ENCODE assay signal across 28 mouse cellular contexts in genomic region chr2:7224346-7225071, GRCm38 (mm10).
DNase-seq lines count a peak whose midpoint lies in the region; ATAC-seq and TF ChIP-seq lines count a peak whose summit lies in the region.
"Had no signal": no experiment of that assay in that cellular context is flagged by ENCODE, and none has a peak within 500 bp of the region (broad histone marks: within the 10 kb centered on the region; RNA-seq: fewer than 3 reads in every experiment).

No protein-coding gene starts in this region.

- no peaks in the 10 kb centered on the region for H3K9me3 ChIP-seq in lung, postnatal 0 days (ENCODE audit: low read length)
- H3K9me3 ChIP-seq: embryonic facial prominence, embryonic 10.5 days; embryonic facial prominence, embryonic 15.5 days; forebrain, embryonic 12.5 days; hindbrain, embryonic 12.5 days; intestine, embryonic 15.5 days; limb, embryonic 13.5 days; midbrain, embryonic 13.5 days; neural tube, embryonic 15.5 days had no signal

- ATAC-seq in lung, postnatal 0 days: peak; percentile 21; the same call in 1 of the 2 replicates
- ATAC-seq: hindbrain, postnatal 0 days; intestine, embryonic 15.5 days had no signal

- no peak overlapping the region for H3K4me2 ChIP-seq in lung, postnatal 0 days (replicated peaks; ENCODE audit: low read depth, low read length)
- H3K4me2 ChIP-seq: embryonic facial prominence, embryonic 15.5 days; forebrain, embryonic 12.5 days; hindbrain, embryonic 12.5 days; intestine, embryonic 15.5 days; limb, embryonic 13.5 days; liver, embryonic 11.5 days; midbrain, embryonic 13.5 days; neural tube, embryonic 15.5 days had no signal

- intact Hi-C loops in gastrocnemius, adult 2 months (cut with DNase I): no loop called here

- H3K27ac ChIP-seq in gastrocnemius, adult 2 months: peak overlapping the region; percentile 38
- no peak overlapping the region for H3K27ac ChIP-seq in lung, postnatal 0 days (ENCODE audit: low read length)
- H3K27ac ChIP-seq: embryonic facial prominence, embryonic 15.5 days; forebrain, embryonic 12.5 days; hindbrain, embryonic 12.5 days; hindbrain, postnatal 0 days; intestine, embryonic 15.5 days; limb, embryonic 13.5 days; midbrain, embryonic 13.5 days; neural tube, embryonic 15.5 days had no signal

- no peak overlapping the region for H3K4me3 ChIP-seq in gastrocnemius, adult 2 months
- no peak overlapping the region for H3K4me3 ChIP-seq in lung, postnatal 0 days (ENCODE audit: low read depth, low read length)
- no peak overlapping the region for H3K4me3 ChIP-seq in lung, adult 2 months (replicated peaks; ENCODE audit: extremely low read depth, low read depth, low read length)
- H3K4me3 ChIP-seq: embryonic facial prominence, embryonic 10.5 days; embryonic facial prominence, embryonic 15.5 days; forebrain, embryonic 12.5 days; hindbrain, embryonic 12.5 days; intestine, embryonic 15.5 days; limb, embryonic 13.5 days; midbrain, embryonic 13.5 days; neural tube, embryonic 15.5 days had no signal

- H3K27me3 ChIP-seq in lung, postnatal 0 days (replicated peaks; ENCODE audit: insufficient read depth, low read length): no peaks in the 10 kb centered on the region
- H3K27me3 ChIP-seq: embryonic facial prominence, embryonic 15.5 days; forebrain, embryonic 12.5 days; hindbrain, embryonic 12.5 days; intestine, embryonic 15.5 days; limb, embryonic 13.5 days; midbrain, embryonic 13.5 days; neural tube, embryonic 15.5 days had no signal

- TF ChIP-seq POLR2A in lung, adult 2 months (IDR thresholded peaks at IDR 0.05; ENCODE audit: borderline replicate concordance, extremely low read depth, low read depth, low read length): no peak

- DNase-seq in gastrocnemius, adult 2 months: no peak
- DNase-seq in gastrocnemius, postnatal 10 days: no peak
- DNase-seq in lung, postnatal 0 days (ENCODE audit: low spot score): no peak
- DNase-seq in lung, adult 2 months: no peak
- peak; percentile 63 for DNase-seq in embryo, embryonic 10.5 days (ENCODE audit: low spot score)
- no peak for DNase-seq in spleen, postnatal 4 days (ENCODE audit: low spot score in 2 of 2)
- no peak for DNase-seq in spleen, adult 12 weeks (ENCODE audit: low spot score)
- DNase-seq: adrenal gland, adult 8-10 months; cerebellum, adult 11 months; cerebellum, adult 9-10 months; cerebellum, postnatal 36 days; heart, postnatal 14 days; kidney, adult 2 months; layer of hippocampus, adult 9-11 months; lung, postnatal 4 days; retina, postnatal 1 day; right cerebral cortex, postnatal 14 days; spleen, adult 18-20 months had no signal

- H3K9ac ChIP-seq in lung, postnatal 0 days (replicated peaks; ENCODE audit: low read depth): no peak overlapping the region
- H3K9ac ChIP-seq: embryonic facial prominence, embryonic 15.5 days; forebrain, embryonic 12.5 days; hindbrain, embryonic 12.5 days; intestine, embryonic 15.5 days; limb, embryonic 13.5 days; midbrain, embryonic 13.5 days; neural tube, embryonic 15.5 days had no signal

- no peaks in the 10 kb centered on the region for H3K36me3 ChIP-seq in lung, postnatal 0 days (ENCODE audit: insufficient read depth, low read length)
- H3K36me3 ChIP-seq: embryonic facial prominence, embryonic 10.5 days; embryonic facial prominence, embryonic 15.5 days; forebrain, embryonic 12.5 days; hindbrain, embryonic 12.5 days; intestine, embryonic 15.5 days; limb, embryonic 13.5 days; midbrain, embryonic 13.5 days; neural tube, embryonic 15.5 days had no signal

- no peak for TF ChIP-seq EP300 in lung, postnatal 0 days (IDR thresholded peaks at IDR 0.05)

- TF ChIP-seq CTCF in gastrocnemius, adult 2 months (IDR thresholded peaks at IDR 0.05): no peak
- no peak for TF ChIP-seq CTCF in lung, postnatal 0 days (IDR thresholded peaks at IDR 0.05)
- TF ChIP-seq CTCF in lung, adult 2 months (IDR thresholded peaks at IDR 0.05; ENCODE audit: insufficient read depth, low read length): no peak

- WGBS in lung, postnatal 0 days: 64% methylated on average over 3 of the region's 3 CpGs
- WGBS in lung, adult 2 months: 62% methylated on average over 3 of the region's 3 CpGs

- no peaks in the 10 kb centered on the region for H3K4me1 ChIP-seq in lung, postnatal 0 days (ENCODE audit: insufficient read depth, low read depth, low read length)
- H3K4me1 ChIP-seq in lung, adult 2 months (ENCODE audit: control insufficient read depth, insufficient read depth, low read length): no peaks in the 10 kb centered on the region
- H3K4me1 ChIP-seq: embryonic facial prominence, embryonic 15.5 days; forebrain, embryonic 12.5 days; intestine, embryonic 15.5 days; limb, embryonic 13.5 days had no signal
